Mouse (Mus musculus): Measurements from ENCODE around the gene Nt5dc3. TPM values are rescaled to one million over a fixed set of nuclear protein-coding genes. Genes with fewer than 3 reads are reported as not detected.

Nt5dc3 gene
- total and polyA plus RNA-seq, 3 experiments: 4.6 to 15.9 (median 6.5) TPM

- H3K4me2 ChIP-seq (ENCODE audit: insufficient read depth, low read depth, poor library complexity, severe bottlenecking): no peak overlapping the region
- no peaks in the 10 kb centered on the region for H3K79me2 ChIP-seq (replicated peaks; ENCODE audit: control insufficient read depth, extremely low read depth, insufficient read depth, poor library complexity, severe bottlenecking)
Observed at GRCm38 (mm10) chr10:86731500-86731863, 47.3 kb upstream of the Nt5dc3 start.

GRCm38 (mm10) chr10:86735036-86735435, 43.8 kb upstream of the Nt5dc3 start:
- H3K9ac ChIP-seq (ENCODE audit: insufficient read depth, low read depth): no peak overlapping the region
- DNase-seq (ENCODE audit: extremely low read depth): no peak
- H3K27me3 ChIP-seq (replicated peaks): no peaks in the 10 kb centered on the region
- no peak overlapping the region for H3K27ac ChIP-seq (ENCODE audit: insufficient read depth, low read depth)
- H3K4me2 ChIP-seq (ENCODE audit: insufficient read depth, low read depth, poor library complexity, severe bottlenecking): no peak overlapping the region
- peak; percentile 74 for TF ChIP-seq RAD21 (IDR thresholded peaks at IDR 0.05; ENCODE audit: low read depth, low read length)
- TF ChIP-seq USF2 (conservative IDR thresholded peaks at IDR 0.05; ENCODE audit: low read depth, low read length): no peak
- TF ChIP-seq ZNF384 (IDR thresholded peaks at IDR 0.05; ENCODE audit: low read depth, low read length): peak; percentile 87
- TF ChIP-seq SMC3 (IDR thresholded peaks at IDR 0.05; ENCODE audit: low read depth, low read length): peak; percentile 54
- TF ChIP-seq RCOR1 (conservative IDR thresholded peaks at IDR 0.05; ENCODE audit: low read depth, low read length): no peak
- TF ChIP-seq CTCF (conservative IDR thresholded peaks at IDR 0.05 in 1 of 2, IDR thresholded peaks at IDR 0.05 in 1 of 2; ENCODE audit: low read depth in 2 of 2, low read length in 2 of 2): peak in 1 of 2 experiments; percentile 61; a peak in 2 of 4 replicates
- dilution Hi-C loops (cut with MboI; ENCODE audit: extremely low pct_ligation_motif_present, extremely low pct_unique_long_range_greater_than_20kb, low sequenced_read_pairs) (no loop called here), in situ Hi-C loops (cut with MboI; ENCODE audit: low pct_ligation_motif_present, low pct_unique_long_range_greater_than_20kb, low sequenced_read_pairs) (no loop called here)
- peaks cover 0 to 5% of the 10 kb centered on the region in 2 experiments; a peak in 1 of 4 replicates for H3K4me1 ChIP-seq (ENCODE audit: control insufficient read depth in 1 of 2, insufficient read depth in 2 of 2)
- peaks cover 4 to 13% of the 10 kb centered on the region in 2 experiments for H3K36me3 ChIP-seq (replicated peaks in 1 of 2; ENCODE audit: control insufficient read depth in 1 of 2, insufficient read depth in 1 of 2, low read length in 1 of 2)
- no peaks in the 10 kb centered on the region for H3K9me3 ChIP-seq (replicated peaks; ENCODE audit: low read length)
- no peaks in the 10 kb centered on the region for H3K79me2 ChIP-seq (replicated peaks; ENCODE audit: control insufficient read depth, extremely low read depth, insufficient read depth, poor library complexity, severe bottlenecking)
- no peak overlapping the region for H3K4me3 ChIP-seq (replicated peaks in 1 of 3; ENCODE audit: low read depth in 2 of 3, low read length in 2 of 3, poor library complexity in 1 of 3)

More at GRCm38 (mm10) chr10:86731500-86731863, 47.3 kb upstream of the Nt5dc3 start:
- no peak for TF ChIP-seq IRF4 (IDR thresholded peaks at IDR 0.05; ENCODE audit: low read depth, low read length)
- no peak for TF ChIP-seq KAT2A (IDR thresholded peaks at IDR 0.05; ENCODE audit: insufficient replicate concordance, low read length)
- no peak for TF ChIP-seq ETS1 (conservative IDR thresholded peaks at IDR 0.05; ENCODE audit: low read depth, low read length)
- TF ChIP-seq ZNF384 (IDR thresholded peaks at IDR 0.05; ENCODE audit: low read depth, low read length): peak; percentile 76
- TF ChIP-seq E2F4 (IDR thresholded peaks at IDR 0.05; ENCODE audit: insufficient replicate concordance, low read depth, low read length): no peak
- peaks cover 4 to 11% of the 10 kb centered on the region in 2 experiments for H3K36me3 ChIP-seq (replicated peaks in 1 of 2; ENCODE audit: control insufficient read depth in 1 of 2, insufficient read depth in 1 of 2, low read length in 1 of 2)
- H3K9ac ChIP-seq (ENCODE audit: insufficient read depth, low read depth): no peak overlapping the region
- H3K9me3 ChIP-seq (replicated peaks; ENCODE audit: low read length): no peaks in the 10 kb centered on the region
- DNase-seq (ENCODE audit: extremely low read depth): no peak
- dilution Hi-C loops (cut with MboI; ENCODE audit: extremely low pct_ligation_motif_present, extremely low pct_unique_long_range_greater_than_20kb, low sequenced_read_pairs) (no loop called here), in situ Hi-C loops (cut with MboI; ENCODE audit: low pct_ligation_motif_present, low pct_unique_long_range_greater_than_20kb, low sequenced_read_pairs) (no loop called here)
- no peak overlapping the region for H3K4me3 ChIP-seq (replicated peaks in 1 of 3; ENCODE audit: low read depth in 2 of 3, low read length in 2 of 3, poor library complexity in 1 of 3)
- H3K27ac ChIP-seq (ENCODE audit: insufficient read depth, low read depth): no peak overlapping the region
- H3K27me3 ChIP-seq (replicated peaks): no peaks in the 10 kb centered on the region
- peaks cover 7 to 21% of the 10 kb centered on the region in 2 experiments for H3K4me1 ChIP-seq (ENCODE audit: control insufficient read depth in 1 of 2, insufficient read depth in 2 of 2)

GRCm38 (mm10) chr10:86742918-86743317, 35.9 kb upstream of the Nt5dc3 start:
- dilution Hi-C loops (cut with MboI; ENCODE audit: extremely low pct_ligation_motif_present, extremely low pct_unique_long_range_greater_than_20kb, low sequenced_read_pairs): no loop called here
- Histone ChIP-seq H3K4me1 (ENCODE audit: control insufficient read depth in 1 of 2, insufficient read depth in 2 of 2) (peaks cover 3 to 5% of the 10 kb centered on the region in 2 experiments; a peak in 3 of 4 replicates), H3K9me3 (replicated peaks; ENCODE audit: low read length) (no peaks in the 10 kb centered on the region), H3K27me3 (replicated peaks) (no peaks in the 10 kb centered on the region), H3K79me2 (replicated peaks; ENCODE audit: control insufficient read depth, extremely low read depth, insufficient read depth, poor library complexity, severe bottlenecking) (no peaks in the 10 kb centered on the region), H3K36me3 (replicated peaks in 1 of 2; ENCODE audit: control insufficient read depth in 1 of 2, insufficient read depth in 1 of 2, low read length in 1 of 2) (no peaks in the 10 kb centered on the region), H3K27ac (ENCODE audit: insufficient read depth, low read depth) (no peak overlapping the region), H3K4me2 (ENCODE audit: insufficient read depth, low read depth, poor library complexity, severe bottlenecking) (no peak overlapping the region), H3K9ac (ENCODE audit: insufficient read depth, low read depth) (no peak overlapping the region), H3K4me3 (replicated peaks in 1 of 3; ENCODE audit: low read depth in 2 of 3, low read length in 2 of 3, poor library complexity in 1 of 3) (no peak overlapping the region)
- TF ChIP-seq MAZ (IDR thresholded peaks at IDR 0.05; ENCODE audit: low read depth, low read length): no peak
- no peak for TF ChIP-seq MEF2A (IDR thresholded peaks at IDR 0.05; ENCODE audit: borderline replicate concordance, low read depth, low read length)
- TF ChIP-seq USF2 (conservative IDR thresholded peaks at IDR 0.05; ENCODE audit: low read depth, low read length): no peak
- no peak for TF ChIP-seq EP300 (IDR thresholded peaks at IDR 0.05; ENCODE audit: low read length)
- no peak for TF ChIP-seq SIN3A (IDR thresholded peaks at IDR 0.05; ENCODE audit: low read length)
- TF ChIP-seq ELF1 (IDR thresholded peaks at IDR 0.05; ENCODE audit: low read depth, low read length): no peak
- no peak for DNase-seq (ENCODE audit: extremely low read depth)
- in situ Hi-C loops (cut with MboI; ENCODE audit: low pct_ligation_motif_present, low pct_unique_long_range_greater_than_20kb, low sequenced_read_pairs): no loop called here
